Mouse (Mus musculus) E14TG2a.4 (cell line): ENCODE measurements around the gene Rnf103.

ENCODE experiments used
- CTCF ChIP-seq: conservative IDR thresholded peaks from 2 replicates; pipeline ENCODE4 v1.5.1; 2014; ENCODE audit warnings: low read length
- NANOG ChIP-seq: IDR thresholded peaks from 2 replicates; pipeline ENCODE4 v1.6.1; 2014; ENCODE audit warnings: borderline replicate concordance, low read length, mixed read lengths

DNA sequence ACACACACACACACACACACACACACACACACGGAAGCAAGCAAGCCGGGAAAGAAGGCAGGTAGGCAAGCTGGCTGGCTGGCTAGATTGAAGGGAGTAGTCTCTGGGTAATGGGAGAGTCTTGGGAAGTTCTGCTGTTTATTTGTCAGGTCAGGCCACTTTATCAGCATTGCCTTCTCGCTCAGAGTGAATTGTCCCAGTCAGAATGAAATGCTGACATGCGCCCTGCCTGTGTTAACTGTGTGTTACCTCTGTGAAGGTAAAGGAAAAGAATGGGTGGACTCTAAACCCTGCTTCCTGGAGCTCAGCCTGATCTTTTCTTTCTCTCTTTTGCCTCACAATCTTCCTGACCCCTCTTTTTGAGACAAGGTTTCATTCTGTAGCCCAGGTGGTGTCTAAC lies 5.7 kb upstream of the Rnf103 start:
- TF ChIP-seq CTCF, result no peak
- TF ChIP-seq NANOG, result no peak
